Mouse (Mus musculus) kidney, postnatal 25 days (tissue): ENCODE measurements at regions not wholly inside any gene's neighbourhood (a gene's known extent, or its start where the extent isn't known, plus 50 kb on each side); places are given as distances from the start of the nearest gene placed in this dataset.

Source experiments
- DNase-seq, 2 experiments: peaks; one replicate each; pipeline ENCODE4 v3.0.0; 2021; ENCODE audit warnings: mixed read lengths in 2 of 2

DNA sequence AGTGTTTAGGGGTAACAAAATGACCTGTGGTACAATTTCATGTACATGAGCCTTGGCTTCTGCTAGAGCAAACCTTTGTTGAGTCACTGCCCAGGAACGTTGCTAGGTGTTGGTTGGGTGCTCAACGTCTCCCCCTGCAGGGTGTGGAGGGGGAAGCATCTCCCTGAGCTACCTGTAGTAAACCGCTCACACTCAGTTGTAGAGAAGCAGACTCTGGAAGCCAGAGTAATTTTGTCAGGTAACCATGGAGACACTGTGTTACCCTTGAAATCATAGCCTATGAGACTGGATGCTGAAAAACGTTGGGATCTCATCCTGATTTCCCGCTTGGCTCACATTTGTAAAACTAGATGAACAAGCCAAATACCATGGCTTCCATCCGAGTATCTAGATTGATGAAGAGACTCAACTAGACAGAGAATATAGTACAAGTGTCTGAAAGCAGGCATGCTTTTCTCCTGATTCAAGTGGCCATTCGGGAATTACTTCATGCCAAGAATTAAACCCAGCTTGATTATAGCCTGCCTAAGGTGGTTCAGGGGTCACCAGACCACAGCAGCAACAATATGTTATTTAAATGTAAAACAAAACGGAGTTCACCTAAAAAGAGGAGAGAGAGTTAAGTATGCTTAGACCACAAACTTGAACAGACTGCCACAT lies 63.7 kb upstream of the Ctla4 start:
- peak; percentile 49 to 61 for DNase-seq

DNA sequence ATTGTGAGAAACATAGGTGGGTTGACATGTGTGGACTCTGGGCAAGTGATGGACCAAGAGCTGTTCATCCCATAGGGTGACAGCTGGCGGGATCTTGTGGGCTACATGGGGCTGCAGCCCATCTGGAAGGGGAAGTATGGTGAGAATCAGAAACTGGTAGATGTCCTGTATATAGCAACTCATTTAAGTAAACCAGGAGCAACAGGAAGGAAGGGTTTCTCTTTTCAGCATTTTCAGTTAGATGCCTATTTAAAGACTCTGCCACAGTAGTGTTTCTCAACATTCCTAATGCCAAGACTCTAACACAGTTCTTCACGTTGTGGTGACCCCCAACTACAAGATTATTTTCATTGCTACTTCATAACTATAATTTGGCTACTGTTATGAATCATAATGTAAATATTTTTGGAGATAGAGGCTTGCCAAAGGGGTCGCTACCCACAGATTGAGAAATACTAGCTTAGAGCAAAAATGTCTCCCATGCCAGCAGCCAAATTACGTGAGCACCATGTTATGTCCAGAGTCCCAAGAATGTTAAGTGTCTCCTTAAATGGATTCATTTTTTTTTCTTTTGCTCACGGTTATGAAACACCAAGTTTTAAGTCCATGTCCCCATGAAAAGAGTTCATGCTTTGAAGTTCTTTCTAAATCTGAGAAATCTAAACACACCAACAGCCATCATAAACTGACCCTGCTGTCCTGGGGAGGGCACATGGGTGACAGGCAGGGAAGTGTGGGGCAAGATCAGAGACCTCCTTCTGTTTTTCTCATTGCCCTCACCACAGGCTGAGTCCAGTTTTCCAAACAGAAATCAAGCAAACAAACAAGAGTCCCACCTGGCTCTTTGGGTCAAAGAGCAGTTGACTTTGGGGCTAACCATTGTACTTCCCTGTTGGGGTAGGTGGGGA lies 62.3 kb upstream of the Ctla4 start:
- no peak for DNase-seq

DNA sequence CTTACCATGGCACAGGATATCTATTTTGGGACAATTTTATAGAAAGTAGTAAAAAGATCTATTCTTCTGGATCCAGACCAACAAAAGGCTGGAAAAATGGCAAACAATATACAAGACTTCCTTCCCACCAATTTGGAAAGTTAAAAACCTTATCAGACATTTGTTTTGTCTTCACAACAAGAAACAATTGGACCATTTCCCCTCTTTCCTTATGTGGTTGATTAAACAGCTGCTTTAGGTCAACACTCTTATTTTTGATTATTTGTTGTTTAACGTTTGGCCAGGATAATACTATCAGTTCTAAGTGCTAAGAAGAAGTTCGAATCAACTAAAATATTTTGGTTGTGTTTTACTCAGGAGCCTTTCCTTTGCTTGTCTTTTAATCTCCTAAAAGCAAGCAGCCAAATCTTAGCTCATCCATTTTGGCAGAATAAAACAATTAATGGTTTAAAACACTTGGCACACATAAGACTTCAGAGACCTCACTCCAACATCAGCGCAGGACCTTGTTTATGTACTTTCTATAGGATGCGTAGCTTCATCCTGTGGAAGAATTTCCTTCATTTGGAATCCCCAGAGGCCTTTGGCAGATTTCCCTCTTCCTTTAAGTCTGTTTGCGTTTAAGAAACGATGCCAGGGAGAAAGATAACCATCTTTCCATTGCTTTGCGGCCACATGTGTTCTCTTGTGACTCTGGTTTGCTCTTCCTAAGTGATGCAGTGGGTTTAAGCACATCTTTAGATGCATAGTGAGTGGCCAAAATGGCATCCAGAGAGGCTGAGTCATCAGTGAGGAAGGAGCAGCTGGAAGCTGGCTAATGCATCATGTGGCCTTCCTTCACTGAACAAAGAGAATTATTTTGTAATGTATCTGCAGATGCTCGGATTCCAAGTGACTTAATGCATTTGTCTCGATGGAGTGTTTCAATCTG lies 61.3 kb upstream of the Ctla4 start:
- DNase-seq: no peak

DNA sequence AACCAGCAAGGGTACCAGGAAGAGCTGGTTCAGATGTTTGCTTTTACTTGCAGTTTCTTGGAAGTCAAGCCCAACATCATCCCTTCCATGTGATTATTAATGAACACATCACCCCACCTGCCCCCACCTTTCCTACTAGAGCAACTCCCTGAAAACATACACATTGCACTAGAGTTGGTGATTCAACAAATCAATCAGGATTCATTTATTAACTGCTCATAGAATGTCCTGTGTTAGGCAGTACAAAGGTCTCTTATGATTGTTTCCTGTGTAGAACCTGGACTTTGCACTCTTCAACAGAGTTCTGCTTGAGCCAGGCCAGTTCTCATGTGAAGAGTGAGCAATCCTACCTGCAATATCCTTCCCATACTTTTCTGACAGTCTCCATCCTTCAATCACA lies 59.8 kb upstream of the Ctla4 start:
- no peak for DNase-seq

DNA sequence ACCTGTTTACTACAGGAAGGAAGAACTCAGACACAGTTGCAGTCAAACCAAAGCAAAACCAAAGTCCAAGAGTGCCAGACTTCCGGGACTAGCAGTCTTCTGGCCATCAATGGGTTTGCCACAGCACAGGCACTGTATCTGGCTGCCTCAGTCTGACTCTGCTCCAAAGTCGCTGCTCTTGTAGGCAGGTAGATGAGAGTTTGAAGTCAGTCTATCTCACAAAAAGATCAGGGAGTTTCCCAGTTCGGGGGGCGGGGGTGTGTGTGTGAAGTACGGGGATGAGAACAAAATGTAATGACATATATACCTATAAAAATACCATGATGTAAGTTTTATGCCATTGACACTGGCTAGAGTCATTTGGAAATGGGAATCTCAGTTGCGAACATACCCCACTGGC lies 58.6 kb upstream of the Ctla4 start:
- DNase-seq: no peak

DNA sequence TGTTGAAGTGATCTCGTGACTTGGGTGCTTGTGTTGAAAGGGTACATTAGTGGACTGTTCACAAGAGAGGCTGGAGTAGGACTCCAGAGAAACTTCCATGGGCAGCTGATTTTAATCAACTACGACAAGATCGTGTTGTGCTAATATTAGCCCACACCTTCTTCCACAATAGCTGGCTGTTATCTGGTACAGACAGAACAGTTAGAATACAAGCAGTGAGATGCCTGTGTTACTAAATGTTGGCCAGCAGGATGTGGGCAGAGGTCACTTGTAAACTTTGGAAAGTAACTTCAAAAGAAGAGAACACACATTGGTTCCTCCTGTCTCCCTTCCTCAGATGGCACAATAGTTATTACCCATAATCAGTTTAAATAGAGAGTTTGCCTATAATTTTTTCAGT lies 57.0 kb upstream of the Ctla4 start:
- no peak for DNase-seq

DNA sequence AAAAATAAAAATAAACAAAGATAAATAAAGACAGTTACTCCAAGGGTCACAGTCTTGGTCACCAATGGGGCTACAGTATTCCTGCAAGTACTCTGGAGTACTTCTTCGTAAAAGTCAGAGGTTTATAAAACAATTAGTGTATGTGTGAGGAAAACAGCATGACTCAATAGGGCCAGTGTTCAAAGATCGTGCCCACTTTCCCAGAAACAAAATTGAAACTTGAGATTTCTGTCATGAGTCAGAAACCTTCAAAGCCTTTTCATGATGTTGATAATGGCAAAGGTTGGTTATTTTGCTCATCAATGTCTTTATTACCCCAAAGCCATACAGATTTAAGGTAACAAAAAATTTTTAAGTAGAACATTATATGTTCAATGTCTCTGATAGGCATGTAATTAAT lies 53.1 kb upstream of the Ctla4 start:
- no peak for DNase-seq
